Mouse (Mus musculus) gastrocnemius, adult 8-10 months (tissue): Measurements from ENCODE around the gene H2-Ke6. TPM values are rescaled to one million over a fixed set of nuclear protein-coding genes. Genes with fewer than 3 reads are reported as not detected.
A peak's percentile ranks its signal among the peaks of the same experiment; 100 is the strongest.
"Not testable (repeated sequence)": the region's sequence is repeated elsewhere in the genome, so short reads cannot be mapped to it uniquely, and the experiment has no call there.

ENCODE experiments used
- DNase-seq, 2 experiments: peaks; one replicate each; pipeline ENCODE4 v3.0.0; 2022; ENCODE audit warnings: low spot score in 2 of 2
- total RNA-seq, 4 experiments: library from RNA; stranded (reverse); gene quantifications; 2 replicates each; pipeline ENCODE4 v1.2.4; 2022

Gene H2-Ke6
- total RNA-seq, 4 experiments from 2014 or later, result 83.6 to 90.2 (median 84.9) TPM

DNA sequence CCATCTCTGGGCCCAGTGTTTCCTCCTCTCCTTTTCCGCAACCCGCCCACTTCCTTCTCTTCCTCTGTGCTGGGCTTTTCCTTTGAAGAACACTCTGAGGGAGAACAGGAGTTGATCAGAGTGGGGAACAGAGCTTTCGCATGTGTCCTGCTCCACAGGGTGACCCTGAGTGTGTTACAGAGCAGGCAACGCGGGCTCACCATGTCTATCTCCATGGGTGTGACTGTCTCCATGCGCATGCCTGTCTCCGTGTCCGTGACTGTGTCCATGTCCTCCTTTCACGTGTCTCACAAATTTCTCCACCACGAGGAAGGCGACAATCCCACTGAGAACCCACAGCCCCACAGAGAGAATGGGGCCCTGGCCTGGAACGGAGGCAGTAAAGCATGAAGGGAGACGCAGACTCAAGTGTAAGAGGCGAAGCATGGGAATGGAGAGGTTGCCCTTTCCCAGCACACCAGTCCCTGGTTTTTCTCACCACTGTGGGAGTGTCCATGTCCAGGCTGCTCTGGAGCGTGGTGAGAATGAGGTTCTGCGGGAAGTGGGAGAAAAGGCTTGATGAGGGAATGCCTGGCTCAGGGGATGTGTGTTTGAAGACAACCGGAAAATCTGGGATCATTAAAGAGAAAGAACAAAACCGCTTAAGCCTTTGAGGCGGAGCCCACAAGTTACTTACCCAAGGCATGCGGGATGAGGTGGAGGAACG, 2.2 kb upstream of the H2-Ke6 start:
- DNase-seq, result no peak

DNA sequence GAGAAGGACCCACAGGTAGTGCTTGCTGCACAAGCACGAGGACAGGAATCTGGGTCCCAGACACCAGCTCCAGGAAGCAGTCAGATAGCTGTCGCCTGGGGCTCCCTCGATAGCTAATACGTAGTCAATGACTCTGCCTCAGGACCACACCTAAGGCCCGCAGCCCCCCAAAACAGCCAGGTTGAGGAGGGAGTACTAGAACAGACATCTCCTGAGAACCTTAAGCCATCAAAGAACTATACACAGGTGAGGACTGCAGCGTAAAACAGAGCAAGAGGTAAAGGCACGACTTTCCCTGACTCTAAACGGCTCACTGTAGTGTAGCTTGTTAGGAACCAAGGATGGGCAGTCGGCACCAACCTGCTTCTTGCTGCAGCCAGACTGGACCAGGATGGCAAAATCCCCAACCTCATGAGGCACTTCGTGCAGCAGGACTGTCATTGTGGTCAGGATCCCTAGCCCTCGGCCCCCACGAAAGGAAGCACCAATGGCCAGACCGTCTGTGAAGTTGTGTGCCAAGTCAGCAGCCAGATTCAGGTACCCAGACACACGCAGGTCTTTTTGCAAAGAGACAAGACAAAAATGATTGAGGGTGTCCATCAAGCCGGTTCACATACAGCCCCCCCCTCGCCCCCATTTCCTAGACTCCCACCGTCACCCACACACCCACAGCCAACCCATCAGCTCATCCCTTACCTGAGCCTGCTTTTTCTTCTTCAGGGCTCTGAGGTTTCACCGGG, 1.5 kb upstream of the H2-Ke6 start:
- DNase-seq, result no peak

DNA sequence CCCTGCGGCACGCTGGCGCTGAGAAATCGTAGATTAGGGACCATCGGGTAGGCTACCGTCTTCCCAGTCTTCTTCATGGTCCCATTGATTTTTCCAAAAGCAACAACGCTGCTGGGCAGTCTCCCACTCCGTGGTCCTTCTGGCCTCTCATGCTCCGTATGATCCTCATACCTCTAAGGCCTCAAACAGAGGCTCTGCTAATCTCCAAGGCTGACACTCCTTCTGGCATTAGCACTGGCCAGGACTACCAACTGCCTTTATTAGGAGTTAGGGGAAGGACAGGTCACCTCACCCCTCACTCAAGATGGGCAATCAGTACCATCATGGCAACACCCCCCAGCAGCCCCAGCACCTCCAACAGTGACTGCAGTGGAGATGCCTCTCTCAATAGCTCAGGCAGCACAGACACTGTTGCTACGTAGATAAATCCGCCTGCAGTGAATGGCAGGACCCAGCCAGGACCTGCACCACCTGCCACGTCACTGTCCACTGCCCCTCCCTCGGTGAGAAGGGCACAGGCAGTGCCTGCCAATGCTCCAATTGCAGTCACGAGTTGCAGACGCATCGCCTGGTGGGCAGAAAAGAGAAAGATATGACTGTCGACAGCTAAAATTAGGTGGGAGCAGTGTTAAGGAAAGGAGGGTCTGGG, 765 bp upstream of the H2-Ke6 start:
- no peak for DNase-seq

DNA sequence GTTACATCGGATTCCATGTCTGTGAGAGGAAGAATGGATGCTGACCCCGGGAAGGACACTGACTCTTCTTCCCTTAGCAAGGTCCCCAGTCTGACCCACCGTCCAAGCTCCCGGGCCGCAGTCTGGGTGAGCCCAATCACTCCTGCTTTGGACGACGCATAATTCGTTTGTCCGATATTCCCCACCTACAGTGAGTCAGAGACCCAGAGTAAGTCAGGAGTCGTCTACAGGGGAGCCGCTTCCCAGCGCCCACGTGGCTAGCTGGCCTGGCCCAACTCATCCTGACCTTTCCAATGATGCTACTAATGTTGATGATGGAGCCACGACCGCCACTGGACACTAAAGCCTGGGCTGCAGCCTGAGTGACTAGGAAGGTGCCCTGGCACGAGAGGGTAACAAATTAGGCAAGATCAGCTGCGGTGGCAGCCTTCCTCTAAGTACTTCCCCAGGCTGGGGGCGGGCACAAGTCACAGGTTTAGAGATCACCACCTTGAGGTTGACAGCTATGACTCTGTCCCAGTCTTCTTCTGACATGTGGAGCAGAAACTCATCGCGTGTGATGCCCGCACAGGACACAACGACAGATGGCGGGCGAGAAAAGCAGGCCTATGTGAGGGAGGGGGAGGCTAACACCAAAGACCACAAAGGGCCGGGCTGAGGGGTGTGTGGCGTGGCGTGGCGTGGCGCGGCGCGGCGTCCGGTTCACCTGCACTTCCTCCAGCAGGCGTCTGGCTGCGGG, 774 bp downstream of the H2-Ke6 start:
- DNase-seq, result no peak

DNA sequence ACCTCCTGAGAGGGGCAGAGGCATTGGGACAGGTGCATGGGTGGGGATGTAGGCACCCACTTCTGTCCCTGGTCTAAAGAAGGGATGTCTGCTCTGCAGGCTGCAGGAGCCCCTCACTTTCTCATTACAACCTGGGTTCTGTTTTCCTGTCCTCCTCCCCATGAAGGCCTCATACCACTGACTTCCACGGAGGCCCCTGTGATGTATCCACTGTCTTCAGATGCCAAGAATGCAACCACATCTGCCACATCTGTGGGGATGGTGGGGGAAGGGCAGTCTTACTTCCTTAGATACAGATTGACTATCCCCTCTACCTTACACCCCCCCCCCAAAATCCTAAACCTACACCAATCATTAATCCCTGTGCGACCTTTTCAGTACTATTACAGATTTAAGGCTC, 1.6 kb downstream of the H2-Ke6 start:
- no peak for DNase-seq

DNA sequence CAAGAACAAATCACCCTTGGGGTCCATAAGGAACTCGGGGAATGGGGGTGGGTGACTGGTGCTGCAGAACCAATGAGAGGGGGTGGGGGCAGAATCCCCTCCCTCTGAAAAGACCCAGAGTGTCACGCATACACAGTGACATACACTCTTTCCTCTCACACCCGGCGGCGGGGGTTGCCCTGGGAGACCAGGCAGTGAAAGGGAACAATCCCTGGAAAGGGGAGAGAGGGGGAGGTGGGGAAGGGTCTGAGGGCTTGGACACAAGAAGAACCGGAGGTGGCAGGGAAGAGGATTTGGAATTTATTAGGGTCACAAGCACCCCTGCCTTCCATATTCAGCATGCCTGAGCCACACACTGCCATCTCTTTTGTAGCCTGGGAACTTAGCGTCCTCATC, 2.1 kb downstream of the H2-Ke6 start:
- DNase-seq, result no peak

DNA sequence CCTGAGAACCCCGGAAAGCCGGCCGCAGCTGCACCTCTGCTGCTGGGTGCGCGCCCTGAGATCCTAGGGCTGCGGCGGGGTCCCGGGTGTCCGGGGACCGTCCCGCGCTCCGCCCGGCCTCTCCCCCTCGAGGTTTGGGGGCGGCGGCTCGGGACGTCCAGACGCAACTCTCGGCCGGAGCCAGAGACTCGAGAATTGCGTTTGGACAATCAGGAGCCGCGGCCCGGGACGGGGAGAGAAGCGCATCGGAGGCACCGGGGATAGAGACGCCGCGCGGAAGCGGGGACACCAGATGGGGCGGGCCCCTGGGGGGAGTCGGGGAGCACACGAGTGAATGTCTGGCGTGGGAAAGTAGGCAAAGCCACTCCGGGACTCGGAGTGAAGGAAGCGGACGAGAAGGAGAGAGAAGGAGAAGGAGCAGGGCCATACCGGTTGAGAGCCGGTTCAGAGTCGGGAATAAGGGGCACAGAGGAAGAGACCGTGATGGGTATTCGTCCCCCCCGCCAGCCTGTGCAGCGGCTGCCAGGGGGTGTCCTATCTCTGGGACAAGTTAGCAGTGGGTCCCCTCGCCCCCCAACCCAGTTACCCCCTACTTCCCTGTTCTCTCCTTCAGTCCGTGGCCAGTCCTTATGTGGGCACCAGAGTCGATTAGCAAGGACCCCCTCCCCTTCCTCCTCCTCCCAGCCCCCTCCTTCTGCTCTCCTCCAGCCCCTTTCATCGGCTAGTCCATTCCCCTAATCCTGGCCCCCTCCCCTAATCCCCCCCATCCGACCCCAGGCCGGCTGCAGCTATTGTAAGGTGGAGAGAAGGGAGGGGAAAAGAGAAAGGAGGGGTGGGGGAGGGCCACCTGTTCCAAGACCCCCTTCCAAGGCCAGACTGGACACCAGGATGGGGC, 2.8 kb downstream of the H2-Ke6 start:
- DNase-seq, result no peak

DNA sequence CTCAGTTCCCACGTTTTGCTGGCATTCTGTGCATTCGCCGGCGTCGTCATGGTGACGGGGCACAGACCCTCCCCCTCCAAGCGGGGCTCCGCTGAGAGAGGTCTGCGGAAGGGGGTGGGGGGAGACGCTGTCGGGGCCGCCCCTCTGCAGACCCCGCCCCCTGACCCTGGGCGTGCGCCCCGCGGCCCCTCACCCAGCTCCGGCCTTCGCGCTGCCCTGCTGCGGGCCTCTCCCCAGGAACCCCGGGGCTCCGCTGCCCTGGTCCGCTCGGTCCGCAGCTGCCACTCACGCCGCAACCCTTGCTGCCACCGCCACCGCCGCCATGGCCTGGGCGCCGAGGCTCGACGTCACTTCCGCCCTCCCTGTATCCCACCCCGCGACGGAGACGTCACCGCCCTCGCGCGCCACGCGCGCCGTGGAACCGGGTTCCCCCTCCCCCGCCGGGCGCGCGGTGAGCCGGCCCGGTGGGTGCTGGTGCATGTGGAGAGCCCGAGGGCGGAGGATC, 3.5 kb downstream of the H2-Ke6 start, which contains the start of gene Ring1:
Gene Ring1 (minus strand): TSS at position 364 of the 505 bp plus-strand sequence.
- DNase-seq, result peak; percentile 70 to 74

DNA sequence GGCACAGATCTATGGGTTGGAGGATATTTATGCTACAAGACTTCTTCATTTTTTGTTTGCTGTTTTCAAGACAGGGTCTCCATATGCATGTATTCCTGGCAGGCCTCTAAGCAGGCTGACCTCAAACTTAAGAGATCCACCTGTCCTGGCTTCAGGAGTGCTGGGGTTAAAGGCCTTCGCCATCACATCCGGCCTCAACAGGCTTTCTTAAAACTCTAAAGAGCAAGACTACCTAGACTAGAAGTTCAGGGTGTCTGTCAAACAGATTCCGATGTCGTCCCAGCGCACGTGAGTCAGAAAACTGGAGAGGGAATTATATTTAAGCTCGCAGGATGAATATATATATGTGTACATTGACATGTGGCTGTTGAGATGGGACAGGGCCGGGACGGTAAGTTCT, 4.2 kb downstream of the H2-Ke6 start:
- no peak for DNase-seq

DNA sequence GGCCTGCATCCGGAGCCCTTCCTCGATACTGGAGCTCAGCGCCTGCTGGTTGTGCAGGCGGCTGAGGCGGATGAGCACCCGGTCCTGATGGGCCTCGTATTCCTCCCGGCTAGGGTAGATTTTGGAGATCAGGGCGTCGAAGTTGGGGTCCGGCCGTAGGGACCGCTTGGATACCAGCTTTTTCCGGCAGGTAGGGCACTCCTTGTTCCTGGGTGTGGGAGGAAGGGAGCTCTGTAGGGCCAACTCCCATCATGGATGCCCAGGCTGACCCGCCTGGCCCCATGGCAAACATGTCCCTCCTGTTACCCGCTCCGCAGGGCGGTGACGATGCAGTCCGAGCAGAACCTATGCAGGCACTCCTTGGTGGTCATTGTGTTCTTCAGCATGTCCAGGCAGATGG, 4.9 kb downstream of the H2-Ke6 start:
- no peak for DNase-seq

DNA sequence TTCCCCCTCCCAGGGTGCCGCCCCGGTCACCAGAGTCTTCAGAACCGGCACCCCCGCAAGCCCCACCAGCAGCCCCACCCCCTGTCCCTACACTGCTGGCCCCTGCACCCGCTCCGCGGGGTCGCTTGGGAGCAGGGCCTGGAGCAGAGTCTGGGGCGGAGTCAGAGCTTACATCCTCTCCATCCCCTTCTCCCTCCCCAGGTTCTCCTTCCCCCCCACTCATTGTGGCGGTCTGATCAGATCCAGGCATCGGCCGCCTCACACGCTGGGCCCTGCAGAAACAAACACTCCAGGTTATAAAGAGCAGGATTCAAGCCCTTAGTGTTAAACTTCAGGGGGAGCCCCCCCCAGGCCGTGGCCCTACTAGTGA, 5.5 kb downstream of the H2-Ke6 start:
- no peak for DNase-seq

DNA sequence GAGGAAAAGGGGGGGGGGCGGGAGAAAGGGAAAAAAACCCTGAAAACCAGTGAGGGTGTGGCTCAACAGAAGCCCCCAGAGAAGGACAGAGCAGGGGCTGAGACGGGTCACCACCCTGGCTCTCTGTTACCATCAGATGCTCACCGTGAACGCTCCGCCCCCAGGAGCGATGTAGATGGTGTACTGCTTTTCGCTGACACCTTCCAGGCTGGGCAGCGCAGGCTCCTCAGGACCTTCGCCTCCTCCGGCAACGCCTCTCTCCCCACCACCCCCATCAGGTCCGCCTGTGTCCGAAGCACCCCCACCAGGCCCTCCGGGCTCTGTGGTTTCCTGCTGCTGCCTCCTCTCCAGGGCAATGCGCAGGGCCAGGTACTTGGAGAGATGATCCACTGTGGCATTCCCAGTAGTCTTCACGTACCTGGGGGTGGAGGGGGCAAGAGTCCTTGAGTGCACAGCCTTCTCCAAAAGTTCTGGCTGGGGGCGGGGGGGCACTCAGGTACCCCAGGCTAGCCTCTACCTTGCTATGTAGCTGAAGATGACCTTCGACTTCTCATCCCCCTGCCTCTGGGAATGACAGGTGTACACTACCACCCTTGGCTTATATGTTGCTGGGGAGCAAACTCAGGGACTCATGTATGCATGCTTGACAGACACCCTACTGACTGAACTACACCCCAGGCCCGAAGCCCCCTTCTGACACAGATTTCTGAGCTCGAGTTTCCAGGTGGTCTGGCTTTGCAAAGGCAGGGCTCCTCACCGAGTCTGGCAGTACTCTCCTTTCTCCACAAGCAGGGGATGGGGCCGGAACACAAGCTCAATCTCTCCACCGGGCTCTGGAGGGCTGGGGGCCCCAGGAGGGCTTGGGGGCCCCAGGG, 6.1 kb downstream of the H2-Ke6 start:
- DNase-seq, result no peak

DNA sequence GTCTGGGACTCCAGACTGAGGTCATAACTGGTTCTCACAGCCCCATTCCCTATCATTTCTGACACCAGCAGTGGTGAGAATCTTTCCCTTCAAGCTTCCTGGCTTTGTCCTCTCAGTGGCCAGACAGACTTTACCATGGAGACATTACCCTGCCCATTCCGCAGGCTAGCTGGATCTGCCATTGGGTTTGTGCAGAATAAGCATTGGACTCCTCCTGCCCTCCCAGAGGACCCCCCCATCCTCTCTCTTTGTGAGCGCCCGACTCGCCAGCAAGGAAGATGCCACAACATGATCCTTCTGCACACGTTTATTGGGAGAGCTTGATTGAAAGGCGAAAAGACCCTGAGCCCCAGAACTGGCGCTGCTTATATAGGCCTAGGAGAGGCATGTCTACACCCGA, 14.4 kb downstream of the H2-Ke6 start:
- no peak for DNase-seq

DNA sequence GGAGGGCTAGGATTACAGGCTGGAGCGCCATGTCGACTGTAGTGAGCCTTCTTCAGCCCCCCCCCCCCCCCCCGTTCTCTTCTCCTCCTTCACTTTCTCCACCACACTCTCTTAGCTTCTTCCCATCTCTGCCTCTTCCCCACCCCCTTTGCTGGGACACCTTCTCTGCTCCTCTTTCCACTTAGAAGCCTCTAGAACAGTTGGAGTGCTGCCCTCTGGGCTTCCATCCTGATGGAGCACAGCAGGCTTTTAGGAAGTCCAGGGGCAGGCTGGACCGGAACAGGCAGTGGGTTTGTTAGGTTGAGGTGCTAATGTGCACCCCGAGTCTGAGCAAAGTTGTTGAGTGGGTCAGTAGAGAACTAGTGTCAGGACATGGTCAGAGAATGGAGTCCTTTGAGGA, 17.7 kb downstream of the H2-Ke6 start:
- no peak for DNase-seq

DNA sequence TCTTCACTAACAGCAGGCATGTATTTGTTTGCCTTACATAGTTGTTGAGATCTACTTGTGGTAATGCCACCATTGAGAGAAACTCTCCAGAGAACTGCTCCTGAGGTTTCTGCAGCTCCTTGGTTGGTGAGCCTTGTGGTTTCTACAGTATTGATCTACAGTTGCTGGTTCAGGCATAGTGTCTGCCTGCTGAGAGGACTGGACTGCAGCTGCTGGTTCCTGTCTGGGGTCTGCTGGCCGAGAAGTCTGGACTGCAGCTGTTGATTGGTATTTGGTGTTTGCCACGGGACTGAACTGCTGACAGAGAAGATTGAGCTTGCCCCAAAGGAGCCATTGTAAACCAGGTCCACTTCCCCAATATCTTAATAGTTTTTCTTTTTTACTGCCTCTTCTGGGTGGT, 21.3 kb downstream of the H2-Ke6 start:
- no peak for DNase-seq

DNA sequence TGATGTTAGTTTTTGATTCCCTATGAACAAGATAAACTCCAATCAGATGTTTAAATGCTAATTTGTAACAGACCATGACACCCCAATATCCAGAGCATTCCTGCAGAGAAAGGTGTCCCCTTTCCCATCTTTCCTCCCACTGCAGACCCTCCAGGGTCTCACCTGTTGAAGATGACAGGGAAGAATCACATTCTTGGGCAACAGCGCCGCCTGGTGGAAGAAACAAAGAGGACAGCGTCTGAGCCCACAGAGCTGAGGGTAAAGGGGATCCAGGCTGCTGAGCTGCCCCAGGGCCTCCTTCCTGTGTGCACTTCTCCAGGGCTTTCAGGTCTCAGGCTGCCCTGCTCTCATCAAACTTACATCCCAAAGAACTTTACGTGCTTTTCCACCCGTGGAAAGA, 24.4 kb downstream of the H2-Ke6 start:
- no peak for DNase-seq

DNA sequence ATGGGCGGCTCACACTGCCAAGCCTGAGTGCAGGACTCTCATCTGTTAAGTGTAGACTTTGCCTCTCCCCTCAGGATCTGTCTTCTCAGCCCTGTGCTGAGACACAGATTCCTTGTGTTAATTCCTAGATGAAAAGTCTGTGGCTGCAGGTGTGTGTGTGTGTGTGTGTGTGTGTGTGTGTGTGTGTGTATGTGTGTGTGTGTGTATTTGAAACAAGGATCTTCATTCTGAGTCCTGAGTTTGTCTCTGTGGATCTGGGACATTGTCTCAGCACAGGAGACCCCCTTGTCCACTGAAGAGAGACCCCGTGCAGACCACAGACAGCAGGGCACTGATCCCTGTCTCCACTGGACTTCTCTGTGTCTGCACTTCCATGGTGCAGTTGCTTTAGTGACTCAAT, 27.1 kb downstream of the H2-Ke6 start:
- DNase-seq, result not testable (repeated sequence)

DNA sequence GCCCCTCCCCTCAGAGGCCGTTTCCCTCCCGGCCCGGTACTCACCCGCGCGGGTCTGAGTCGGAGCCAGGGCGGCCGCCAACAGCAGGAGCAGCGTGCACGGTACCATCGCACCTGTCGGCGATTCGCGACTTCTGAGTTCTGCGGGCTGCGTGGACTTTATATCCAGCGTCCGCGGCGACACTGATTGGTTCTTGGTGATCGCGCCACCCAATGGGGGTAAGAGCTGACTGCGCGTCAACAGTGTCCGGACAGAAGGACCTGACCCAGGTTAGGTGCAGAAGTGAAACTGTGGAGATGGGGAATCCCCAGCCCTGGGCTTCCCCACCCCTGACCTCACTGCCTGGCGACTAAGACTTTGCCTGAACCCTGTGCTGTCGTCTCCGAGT, 27.7 kb downstream of the H2-Ke6 start, which contains the start of gene H2-K1:
Gene H2-K1 (minus strand): TSS at position 198 of the 388 bp plus-strand sequence.
- DNase-seq, result peak; percentile 87

DNA sequence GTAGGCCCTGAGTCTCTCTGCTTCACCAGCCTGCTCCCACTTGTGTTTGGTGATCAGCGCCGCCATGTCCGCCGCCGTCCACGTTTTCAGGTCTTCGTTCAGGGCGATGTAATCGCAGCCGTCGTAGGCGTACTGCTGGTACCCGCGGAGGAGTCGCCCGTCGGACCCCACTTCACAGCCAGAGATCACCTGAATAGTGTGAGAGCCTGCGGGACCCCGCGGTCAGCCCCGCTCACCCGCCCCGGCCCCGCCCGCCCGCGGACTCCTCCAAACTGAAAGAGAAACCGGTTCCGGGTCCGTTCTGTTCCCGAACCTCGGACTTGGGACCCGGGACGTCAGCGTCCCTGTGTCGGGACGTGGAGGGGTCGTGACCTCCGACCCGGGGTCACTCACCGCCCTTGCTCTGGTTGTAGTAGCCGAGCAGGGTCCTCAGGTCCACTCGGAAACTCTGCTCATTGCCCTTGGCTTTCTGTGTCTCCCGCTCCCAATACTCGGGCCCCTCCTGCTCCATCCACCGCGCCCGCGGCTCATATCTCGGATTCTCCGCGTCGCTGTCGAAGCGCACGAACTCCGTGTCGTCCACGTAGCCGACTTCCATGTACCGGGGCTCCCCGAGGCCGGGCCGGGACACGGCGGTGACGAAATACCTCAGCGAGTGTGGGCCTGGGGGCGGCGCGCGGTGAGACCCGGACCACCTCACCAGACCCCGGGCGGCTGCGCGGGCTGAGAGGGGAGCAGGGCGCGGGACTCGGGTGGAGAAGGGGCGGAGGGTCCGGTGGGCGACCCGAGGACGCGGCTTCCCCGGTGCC, 28.3 kb downstream of the H2-Ke6 start:
- peak in 1 of 2 experiments; percentile 9 for DNase-seq
